Mouse (Mus musculus) hindbrain, embryonic 16.5 days (tissue): ENCODE results near the gene Zcchc10. TPM values are rescaled to one million over a fixed set of nuclear protein-coding genes. Genes with fewer than 3 reads are reported as not detected.

Experiments
- ATAC-seq: fragments of 200-750 bp; cut with Nextera tagmentation; 2 replicates; pipeline ENCODE4 v1.8.0; 2017; ENCODE audit warnings: moderate TSS enrichment, moderate library complexity
- H3K27ac ChIP-seq: fragments of 300-500 bp; sonication (generic); 2 replicates; pipeline ENCODE4 v1.5.1; 2014; ENCODE audit warnings: low read depth, mild to moderate bottlenecking, control low read depth, low read length, moderate library complexity
- H3K27me3 ChIP-seq: fragments of 300-500 bp; sonication (generic); replicated peaks from 2 replicates; pipeline ENCODE4 v1.6.1; 2014; ENCODE audit warnings: low read length; ENCODE audit not compliant: control insufficient read depth, insufficient read depth
- H3K36me3 ChIP-seq: fragments of 300-500 bp; sonication (generic); 2 replicates; pipeline ENCODE4 v1.6.1; 2014; ENCODE audit warnings: mild to moderate bottlenecking, low read length, moderate library complexity, mixed read lengths; ENCODE audit not compliant: control insufficient read depth, insufficient read depth
- H3K4me1 ChIP-seq: fragments of 300-500 bp; sonication (generic); 2 replicates; pipeline ENCODE4 v1.6.1; 2014; ENCODE audit warnings: low read depth, low read length; ENCODE audit not compliant: control insufficient read depth, insufficient read depth
- H3K4me2 ChIP-seq: fragments of 300-500 bp; sonication (generic); 2 replicates; pipeline ENCODE4 v1.6.1; 2014; ENCODE audit warnings: mild to moderate bottlenecking, low read length, control low read depth, moderate library complexity
- H3K4me3 ChIP-seq: fragments of 300-500 bp; sonication (generic); 2 replicates; pipeline ENCODE4 v1.5.1; 2014; ENCODE audit warnings: mild to moderate bottlenecking, low read length, control low read depth, moderate library complexity
- H3K9ac ChIP-seq: fragments of 300-500 bp; sonication (generic); 2 replicates; pipeline ENCODE4 v1.6.1; 2014; ENCODE audit warnings: low read depth, mild to moderate bottlenecking, control low read depth, low read length, moderate library complexity
- H3K9me3 ChIP-seq: fragments of 300-500 bp; sonication (generic); 2 replicates; pipeline ENCODE4 v1.6.1; 2014; ENCODE audit warnings: mild to moderate bottlenecking, low read length, moderate library complexity; ENCODE audit not compliant: control insufficient read depth
- WGBS: fragments of 180-500 bp; shearing (Covaris S2); extraction: QIAGEN DNeasy Blood & Tissue Kit; methylation state at CpG from one replicate; pipeline ENCODE4 v1.1.7; 2014; 5-methylcytosine and 5-hydroxymethylcytosine counted together
- polyA plus RNA-seq: library from polyadenylated mRNA; unstranded; fragments of >200 nt; fragmentation: Nextera tagmentation; extraction: Ambion mirVana; gene quantifications from 2 replicates; pipeline ENCODE4 v1.2.1, GENCODE M21; 2015

Gene Zcchc10
- polyA plus RNA-seq, 1 experiment from 2014 or later, result 11.9 TPM

GRCm38 (mm10) chr11:53351224-53351942 is 26.9 kb downstream of the Zcchc10 start:
- Histone ChIP-seq H3K9me3 (no peaks in the 10 kb centered on the region), H3K4me1 (peaks cover 11% of the 10 kb centered on the region), H3K4me3 (peak overlapping the region; percentile 97), H3K27ac (peak overlapping the region; percentile 99), H3K9ac (peak overlapping the region; percentile 99), H3K27me3 (no peaks in the 10 kb centered on the region), H3K4me2 (peak overlapping the region; percentile 74), H3K36me3 (no peaks in the 10 kb centered on the region)
- under 1% methylated on average over 35 of the region's 35 CpGs for WGBS
- peak; percentile 37 for ATAC-seq

- no peaks in the 10 kb centered on the region for H3K27me3 ChIP-seq
- no peaks in the 10 kb centered on the region for H3K9me3 ChIP-seq
- H3K27ac ChIP-seq, result peak overlapping the region; percentile 99
- H3K9ac ChIP-seq, result peak overlapping the region; percentile 99
- H3K4me2 ChIP-seq, result peak overlapping the region; percentile 74
- 3% methylated on average over 14 of the region's 14 CpGs for WGBS
- H3K36me3 ChIP-seq, result no peaks in the 10 kb centered on the region
- no peak for ATAC-seq
- peak overlapping the region; percentile 97 for H3K4me3 ChIP-seq
- peaks cover 11% of the 10 kb centered on the region for H3K4me1 ChIP-seq
These were observed 27.6 kb downstream of the Zcchc10 start for GRCm38 (mm10) chr11:53351943-53352590.

GRCm38 (mm10) chr11:53358504-53359155 is 34.2 kb downstream of the Zcchc10 start:
- Histone ChIP-seq H3K4me2 (no peak overlapping the region), H3K27me3 (no peaks in the 10 kb centered on the region), H3K27ac (no peak overlapping the region), H3K36me3 (no peaks in the 10 kb centered on the region), H3K9ac (no peak overlapping the region), H3K9me3 (no peaks in the 10 kb centered on the region), H3K4me3 (no peak overlapping the region), H3K4me1 (0 out of 2 replicates have a peak, but pooled peaks cover 3% of the 10 kb centered on the region)
- 94% methylated on average over 5 of the region's 5 CpGs for WGBS
- ATAC-seq, result no peak

- no peaks in the 10 kb centered on the region for H3K4me1 ChIP-seq
- WGBS, result 91% methylated on average over 2 of the region's 2 CpGs
- no peak for ATAC-seq
These were observed 42.6 kb downstream of the Zcchc10 start for GRCm38 (mm10) chr11:53367032-53367431.

GRCm38 (mm10) chr11:53378918-53379317 is 54.4 kb downstream of the Zcchc10 start:
- Histone ChIP-seq H3K27me3 (no peaks in the 10 kb centered on the region), H3K9ac (no peak overlapping the region), H3K9me3 (no peaks in the 10 kb centered on the region), H3K4me1 (no peaks in the 10 kb centered on the region), H3K36me3 (peaks cover 5% of the 10 kb centered on the region), H3K4me2 (no peak overlapping the region), H3K4me3 (no peak overlapping the region), H3K27ac (no peak overlapping the region)
- WGBS, result 87% methylated on average over 1 of the region's 1 CpGs
- no peak for ATAC-seq

More at GRCm38 (mm10) chr11:53367032-53367431, 42.6 kb downstream of the Zcchc10 start:
- H3K27me3 ChIP-seq, result no peaks in the 10 kb centered on the region
- no peak overlapping the region for H3K4me2 ChIP-seq
- H3K9me3 ChIP-seq, result no peaks in the 10 kb centered on the region
- peaks cover 5% of the 10 kb centered on the region for H3K36me3 ChIP-seq
- H3K4me3 ChIP-seq, result no peak overlapping the region
- H3K27ac ChIP-seq, result no peak overlapping the region
- H3K9ac ChIP-seq, result no peak overlapping the region

Other genes starting within 250 kb of the Zcchc10 start
- gene Hspa4, start 24.2 kb upstream of the Zcchc10 start, polyA plus RNA-seq, result 41.0 and 41.5 TPM in 2 replicates
- 37.1 and 40.4 TPM in 2 replicates for gene Aff4, start 26.2 kb downstream of the Zcchc10 start, polyA plus RNA-seq
- 0.33 and 0.44 TPM in 2 replicates for gene Leap2, start 98.5 kb downstream of the Zcchc10 start, polyA plus RNA-seq
- gene Uqcrq, start 106.2 kb downstream of the Zcchc10 start, polyA plus RNA-seq, result 747 and 916 TPM in 2 replicates
- 3.0 and 4.1 TPM in 2 replicates for gene Gdf9, start 106.3 kb downstream of the Zcchc10 start, polyA plus RNA-seq
- not detected in 2 replicates for gene Gm10447, start 132.4 kb downstream of the Zcchc10 start, polyA plus RNA-seq
- gene Shroom1, start 132.5 kb downstream of the Zcchc10 start, polyA plus RNA-seq, result 3.2 and 3.6 TPM in 2 replicates
- gene Gm9837, start 145.8 kb downstream of the Zcchc10 start, polyA plus RNA-seq, result not detected in 2 replicates
- gene Gm9945, start 155.5 kb downstream of the Zcchc10 start, polyA plus RNA-seq, result 0.34 TPM in 1 of 2 replicates, not detected in the other
- 1.5 TPM in 2 replicates for gene Sowaha, start 155.6 kb downstream of the Zcchc10 start, polyA plus RNA-seq
- 23.1 and 23.4 TPM in 2 replicates for gene Sept8, start 194.6 kb downstream of the Zcchc10 start, polyA plus RNA-seq
- gene Kif3a, start 242.7 kb downstream of the Zcchc10 start, polyA plus RNA-seq, result 306 and 352 TPM in 2 replicates